Mouse (Mus musculus): ENCODE measurements at regions not wholly inside any gene's neighbourhood (a gene's known extent, or its start where the extent isn't known, plus 50 kb on each side); places are given as distances from the start of the nearest gene placed in this dataset.

- H3K4me1 ChIP-seq (replicated peaks) = no peaks in the 10 kb centered on the region
- H3K36me3 ChIP-seq = no peaks in the 10 kb centered on the region
- H3K9me3 ChIP-seq = no peaks in the 10 kb centered on the region
- H3K9ac ChIP-seq = no peak overlapping the region
- WGBS = 70% methylated on average over 4 of the region's 4 CpGs
- H3K27ac ChIP-seq = no peak overlapping the region
- H3K4me2 ChIP-seq (replicated peaks) = no peak overlapping the region
- no peak for ATAC-seq
- H3K27me3 ChIP-seq (replicated peaks) = no peaks in the 10 kb centered on the region
- H3K4me3 ChIP-seq (replicated peaks) = no peak overlapping the region
Observed at GRCm38 (mm10) chr15:61294131-61294530, 371.3 kb upstream of the A1bg start.

- Histone ChIP-seq H3K9me3 (no peaks in the 10 kb centered on the region), H3K4me3 (replicated peaks) (no peak overlapping the region), H3K36me3 (no peaks in the 10 kb centered on the region), H3K27ac (no peak overlapping the region), H3K4me1 (replicated peaks) (no peaks in the 10 kb centered on the region), H3K9ac (no peak overlapping the region), H3K27me3 (replicated peaks) (no peaks in the 10 kb centered on the region), H3K4me2 (replicated peaks) (no peak overlapping the region)
- no peak for ATAC-seq
- WGBS = 65% methylated on average over 4 of the region's 4 CpGs
Observed at GRCm38 (mm10) chr15:61268766-61269165, 346.0 kb upstream of the A1bg start.

GRCm38 (mm10) chr15:61259047-61259446, 336.2 kb upstream of the A1bg start:
- WGBS = 55% methylated on average over 2 of the region's 2 CpGs
- no peak overlapping the region for H3K4me2 ChIP-seq (replicated peaks)
- no peaks in the 10 kb centered on the region for H3K9me3 ChIP-seq
- ATAC-seq = peak; percentile 72
- H3K36me3 ChIP-seq = no peaks in the 10 kb centered on the region
- no peak overlapping the region for H3K27ac ChIP-seq
- no peak overlapping the region for H3K9ac ChIP-seq
- H3K4me1 ChIP-seq (replicated peaks) = no peaks in the 10 kb centered on the region
- no peaks in the 10 kb centered on the region for H3K27me3 ChIP-seq (replicated peaks)
- no peak overlapping the region for H3K4me3 ChIP-seq (replicated peaks)

- Histone ChIP-seq H3K4me2 (replicated peaks) (no peak overlapping the region), H3K4me1 (replicated peaks) (no peaks in the 10 kb centered on the region), H3K9ac (no peak overlapping the region), H3K36me3 (no peaks in the 10 kb centered on the region), H3K27me3 (replicated peaks) (no peaks in the 10 kb centered on the region), H3K9me3 (no peaks in the 10 kb centered on the region), H3K27ac (no peak overlapping the region), H3K4me3 (replicated peaks) (no peak overlapping the region)
- no peak for ATAC-seq
- WGBS = 75% methylated on average over 2 of the region's 2 CpGs
Observed at GRCm38 (mm10) chr15:61244511-61244910, 321.7 kb upstream of the A1bg start.

- Histone ChIP-seq H3K27ac (no peak overlapping the region), H3K9me3 (no peaks in the 10 kb centered on the region), H3K36me3 (no peaks in the 10 kb centered on the region), H3K4me1 (replicated peaks) (no peaks in the 10 kb centered on the region), H3K27me3 (replicated peaks) (no peaks in the 10 kb centered on the region), H3K4me3 (replicated peaks) (no peak overlapping the region), H3K4me2 (replicated peaks) (no peak overlapping the region), H3K9ac (no peak overlapping the region)
- ATAC-seq = no peak
- WGBS = 44% methylated on average over 2 of the region's 2 CpGs
Observed at GRCm38 (mm10) chr15:61242161-61242681, 319.4 kb upstream of the A1bg start.

- no peak overlapping the region for H3K4me2 ChIP-seq (replicated peaks)
- no peaks in the 10 kb centered on the region for H3K27me3 ChIP-seq (replicated peaks)
- H3K9me3 ChIP-seq = no peaks in the 10 kb centered on the region
- no peak overlapping the region for H3K9ac ChIP-seq
- no peak overlapping the region for H3K4me3 ChIP-seq (replicated peaks)
- no peak overlapping the region for H3K27ac ChIP-seq
- H3K4me1 ChIP-seq (replicated peaks) = no peaks in the 10 kb centered on the region
- no peaks in the 10 kb centered on the region for H3K36me3 ChIP-seq
- 85% methylated on average over 1 of the region's 1 CpGs for WGBS
- no peak for ATAC-seq
Observed at GRCm38 (mm10) chr15:61241741-61242140, 318.9 kb upstream of the A1bg start.

GRCm38 (mm10) chr15:61240344-61240743, 317.5 kb upstream of the A1bg start:
- Histone ChIP-seq H3K4me3 (replicated peaks) (no peak overlapping the region), H3K9ac (no peak overlapping the region), H3K9me3 (no peaks in the 10 kb centered on the region), H3K4me2 (replicated peaks) (no peak overlapping the region), H3K27ac (no peak overlapping the region), H3K27me3 (replicated peaks) (no peaks in the 10 kb centered on the region), H3K4me1 (replicated peaks) (no peaks in the 10 kb centered on the region), H3K36me3 (no peaks in the 10 kb centered on the region)
- no peak for ATAC-seq

GRCm38 (mm10) chr15:61239414-61239813, 316.6 kb upstream of the A1bg start:
- no peak overlapping the region for H3K27ac ChIP-seq
- H3K9me3 ChIP-seq = no peaks in the 10 kb centered on the region
- H3K9ac ChIP-seq = no peak overlapping the region
- H3K27me3 ChIP-seq (replicated peaks) = no peaks in the 10 kb centered on the region
- 80% methylated on average over 7 of the region's 7 CpGs for WGBS
- no peak overlapping the region for H3K4me3 ChIP-seq (replicated peaks)
- H3K4me2 ChIP-seq (replicated peaks) = no peak overlapping the region
- H3K36me3 ChIP-seq = no peaks in the 10 kb centered on the region
- H3K4me1 ChIP-seq (replicated peaks) = no peaks in the 10 kb centered on the region
- ATAC-seq = no peak

- Histone ChIP-seq H3K27me3 (replicated peaks) (no peaks in the 10 kb centered on the region), H3K9me3 (no peaks in the 10 kb centered on the region), H3K9ac (no peak overlapping the region), H3K4me2 (replicated peaks) (no peak overlapping the region), H3K36me3 (no peaks in the 10 kb centered on the region), H3K4me3 (replicated peaks) (no peak overlapping the region), H3K4me1 (replicated peaks) (no peaks in the 10 kb centered on the region), H3K27ac (no peak overlapping the region)
- 72% methylated on average over 10 of the region's 12 CpGs for WGBS
- ATAC-seq = no peak
Observed at GRCm38 (mm10) chr15:61238996-61239395, 316.2 kb upstream of the A1bg start.

- Histone ChIP-seq H3K9me3 (no peaks in the 10 kb centered on the region), H3K27me3 (replicated peaks) (no peaks in the 10 kb centered on the region), H3K9ac (no peak overlapping the region), H3K4me2 (replicated peaks) (no peak overlapping the region), H3K36me3 (no peaks in the 10 kb centered on the region), H3K27ac (no peak overlapping the region), H3K4me3 (replicated peaks) (no peak overlapping the region), H3K4me1 (replicated peaks) (no peaks in the 10 kb centered on the region)
- no peak for ATAC-seq
- WGBS = 50% methylated on average over 3 of the region's 3 CpGs
Observed at GRCm38 (mm10) chr15:61229579-61229978, 306.8 kb upstream of the A1bg start.

GRCm38 (mm10) chr15:61222923-61223322, 300.1 kb upstream of the A1bg start:
- 48% methylated on average over 1 of the region's 1 CpGs for WGBS
- ATAC-seq = no peak
- no peak overlapping the region for H3K4me3 ChIP-seq (replicated peaks)
- no peak overlapping the region for H3K27ac ChIP-seq
- H3K4me2 ChIP-seq (replicated peaks) = no peak overlapping the region
- H3K9me3 ChIP-seq = no peaks in the 10 kb centered on the region
- no peaks in the 10 kb centered on the region for H3K4me1 ChIP-seq (replicated peaks)
- H3K36me3 ChIP-seq = no peaks in the 10 kb centered on the region
- no peaks in the 10 kb centered on the region for H3K27me3 ChIP-seq (replicated peaks)
- no peak overlapping the region for H3K9ac ChIP-seq

GRCm38 (mm10) chr15:61210161-61210560, 287.3 kb upstream of the A1bg start:
- ATAC-seq = no peak
- Histone ChIP-seq H3K27ac (no peak overlapping the region), H3K36me3 (no peaks in the 10 kb centered on the region), H3K4me1 (replicated peaks) (no peaks in the 10 kb centered on the region), H3K9me3 (no peaks in the 10 kb centered on the region), H3K4me2 (replicated peaks) (no peak overlapping the region), H3K4me3 (replicated peaks) (no peak overlapping the region), H3K27me3 (replicated peaks) (no peaks in the 10 kb centered on the region), H3K9ac (no peak overlapping the region)

GRCm38 (mm10) chr15:61189981-61190380, 267.2 kb upstream of the A1bg start:
- Histone ChIP-seq H3K4me1 (replicated peaks) (no peaks in the 10 kb centered on the region), H3K4me2 (replicated peaks) (no peak overlapping the region), H3K9ac (no peak overlapping the region), H3K27me3 (replicated peaks) (no peaks in the 10 kb centered on the region), H3K36me3 (no peaks in the 10 kb centered on the region), H3K27ac (no peak overlapping the region), H3K4me3 (replicated peaks) (no peak overlapping the region), H3K9me3 (no peaks in the 10 kb centered on the region)
- ATAC-seq = no peak
- WGBS = 82% methylated on average over 1 of the region's 1 CpGs

GRCm38 (mm10) chr15:61189481-61189880, 266.7 kb upstream of the A1bg start:
- Histone ChIP-seq H3K27ac (no peak overlapping the region), H3K9me3 (no peaks in the 10 kb centered on the region), H3K4me1 (replicated peaks) (no peaks in the 10 kb centered on the region), H3K36me3 (no peaks in the 10 kb centered on the region), H3K4me3 (replicated peaks) (no peak overlapping the region), H3K9ac (no peak overlapping the region), H3K27me3 (replicated peaks) (no peaks in the 10 kb centered on the region), H3K4me2 (replicated peaks) (no peak overlapping the region)
- no peak for ATAC-seq
- WGBS = 69% methylated on average over 8 of the region's 8 CpGs
